Mouse (Mus musculus): ENCODE results near the gene BC051142. TPM values are rescaled to one million over a fixed set of nuclear protein-coding genes. Genes with fewer than 3 reads are reported as not detected.
A peak's percentile ranks its signal among the peaks of the same experiment; 100 is the strongest.

The BC051142 gene
- polyA plus RNA-seq, 1 experiment from 2014 or later = 3.9 TPM

DNA sequence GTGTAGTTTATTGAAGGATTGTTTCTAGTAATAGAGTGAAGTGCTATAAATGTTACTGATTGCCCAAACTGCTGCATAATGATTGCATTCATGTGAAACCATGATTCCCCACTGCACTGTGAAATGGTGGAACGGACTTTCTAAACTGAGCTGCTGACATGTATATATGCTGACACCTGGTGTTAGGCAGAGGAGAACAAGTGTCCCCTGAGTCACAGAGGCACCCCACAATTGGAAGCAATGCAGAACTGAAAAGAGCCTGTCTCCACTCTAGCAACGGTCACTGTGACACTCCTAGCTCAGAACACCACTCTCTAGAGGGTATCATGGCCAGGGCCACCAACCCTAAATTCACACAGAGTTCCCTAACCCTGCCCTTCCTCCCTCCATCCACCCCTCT lies 19.9 kb upstream of the BC051142 start:
- no peaks in the 10 kb centered on the region for H3K4me1 ChIP-seq
- no peak overlapping the region for H3K27ac ChIP-seq (replicated peaks)
- H3K36me3 ChIP-seq = no peaks in the 10 kb centered on the region
- H3K4me2 ChIP-seq (replicated peaks) = no peak overlapping the region
- no peaks in the 10 kb centered on the region for H3K27me3 ChIP-seq
- no peak overlapping the region for H3K4me3 ChIP-seq
- WGBS = 79% methylated on average over 2 of the region's 2 CpGs
- H3K9me3 ChIP-seq = no peaks in the 10 kb centered on the region
- no peak overlapping the region for H3K9ac ChIP-seq (replicated peaks)
- no peak for ATAC-seq (ENCODE audit: low FRiP score, low read depth)

- WGBS = 78% methylated on average over 7 of the region's 7 CpGs
- no peak for ATAC-seq (ENCODE audit: low FRiP score, low read depth)
- H3K9ac ChIP-seq (replicated peaks) = no peak overlapping the region
Measured at GRCm38 (mm10) chr17:34379451-34379850, 19.2 kb upstream of the BC051142 start.

GRCm38 (mm10) chr17:34381876-34382275 lies 16.7 kb upstream of the BC051142 start:
- no peak overlapping the region for H3K4me2 ChIP-seq (replicated peaks)
- no peak overlapping the region for H3K9ac ChIP-seq (replicated peaks)
- ATAC-seq (ENCODE audit: low FRiP score, low read depth) = no peak
- H3K9me3 ChIP-seq = no peaks in the 10 kb centered on the region
- H3K27ac ChIP-seq (replicated peaks) = no peak overlapping the region
- no peaks in the 10 kb centered on the region for H3K36me3 ChIP-seq
- H3K4me3 ChIP-seq = no peak overlapping the region
- 75% methylated on average over 11 of the region's 11 CpGs for WGBS
- H3K4me1 ChIP-seq = no peaks in the 10 kb centered on the region
- H3K27me3 ChIP-seq = no peaks in the 10 kb centered on the region

More at GRCm38 (mm10) chr17:34379451-34379850, 19.2 kb upstream of the BC051142 start:
- Histone ChIP-seq H3K36me3 (no peaks in the 10 kb centered on the region), H3K27me3 (no peaks in the 10 kb centered on the region), H3K4me2 (replicated peaks) (no peak overlapping the region), H3K4me3 (no peak overlapping the region), H3K4me1 (no peaks in the 10 kb centered on the region), H3K27ac (replicated peaks) (no peak overlapping the region), H3K9me3 (no peaks in the 10 kb centered on the region)

GRCm38 (mm10) chr17:34383212-34383611 lies 15.4 kb upstream of the BC051142 start:
- H3K9me3 ChIP-seq = no peaks in the 10 kb centered on the region
- 76% methylated on average over 7 of the region's 7 CpGs for WGBS
- H3K27ac ChIP-seq (replicated peaks) = no peak overlapping the region
- H3K9ac ChIP-seq (replicated peaks) = no peak overlapping the region
- H3K4me3 ChIP-seq = no peak overlapping the region
- H3K36me3 ChIP-seq = no peaks in the 10 kb centered on the region
- ATAC-seq (ENCODE audit: low FRiP score, low read depth) = no peak
- H3K4me2 ChIP-seq (replicated peaks) = no peak overlapping the region
- H3K27me3 ChIP-seq = no peaks in the 10 kb centered on the region
- no peaks in the 10 kb centered on the region for H3K4me1 ChIP-seq

DNA sequence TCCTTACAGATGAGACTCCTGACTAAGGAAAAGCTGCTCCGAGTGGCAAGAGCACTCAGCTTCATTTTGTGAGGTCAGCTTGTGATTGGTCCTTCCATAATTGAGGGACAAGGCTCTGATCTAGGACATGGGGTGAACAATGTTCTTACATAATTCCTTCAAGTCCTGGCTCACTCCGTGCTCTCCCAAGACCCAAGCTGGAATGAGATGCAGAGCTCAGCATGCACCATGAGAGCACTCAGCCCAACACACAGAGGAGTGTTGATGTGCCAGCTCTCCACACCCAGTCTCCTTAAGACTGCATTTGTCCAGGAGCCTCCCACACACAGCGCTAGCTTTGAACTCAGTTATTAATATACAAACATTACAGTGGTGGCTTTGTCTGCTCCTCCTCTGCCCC lies 13.9 kb upstream of the BC051142 start:
- no peaks in the 10 kb centered on the region for H3K36me3 ChIP-seq
- no peak overlapping the region for H3K9ac ChIP-seq (replicated peaks)
- H3K4me3 ChIP-seq = no peak overlapping the region
- H3K27me3 ChIP-seq = peaks cover 4% of the 10 kb centered on the region; the same call in 1 of the 2 replicates
- H3K27ac ChIP-seq (replicated peaks) = no peak overlapping the region
- H3K4me2 ChIP-seq (replicated peaks) = no peak overlapping the region
- WGBS = 75% methylated on average over 3 of the region's 3 CpGs
- no peaks in the 10 kb centered on the region for H3K4me1 ChIP-seq
- no peak for ATAC-seq (ENCODE audit: low FRiP score, low read depth)
- no peaks in the 10 kb centered on the region for H3K9me3 ChIP-seq

GRCm38 (mm10) chr17:34386656-34387055 lies 12.0 kb upstream of the BC051142 start:
- no peak overlapping the region for H3K27ac ChIP-seq (replicated peaks)
- WGBS = 80% methylated on average over 2 of the region's 2 CpGs
- peaks cover 16% of the 10 kb centered on the region for H3K27me3 ChIP-seq
- no peak for ATAC-seq (ENCODE audit: low FRiP score, low read depth)
- no peaks in the 10 kb centered on the region for H3K9me3 ChIP-seq
- no peak overlapping the region for H3K9ac ChIP-seq (replicated peaks)
- no peak overlapping the region for H3K4me3 ChIP-seq
- H3K36me3 ChIP-seq = no peaks in the 10 kb centered on the region
- no peaks in the 10 kb centered on the region for H3K4me1 ChIP-seq
- no peak overlapping the region for H3K4me2 ChIP-seq (replicated peaks)

DNA sequence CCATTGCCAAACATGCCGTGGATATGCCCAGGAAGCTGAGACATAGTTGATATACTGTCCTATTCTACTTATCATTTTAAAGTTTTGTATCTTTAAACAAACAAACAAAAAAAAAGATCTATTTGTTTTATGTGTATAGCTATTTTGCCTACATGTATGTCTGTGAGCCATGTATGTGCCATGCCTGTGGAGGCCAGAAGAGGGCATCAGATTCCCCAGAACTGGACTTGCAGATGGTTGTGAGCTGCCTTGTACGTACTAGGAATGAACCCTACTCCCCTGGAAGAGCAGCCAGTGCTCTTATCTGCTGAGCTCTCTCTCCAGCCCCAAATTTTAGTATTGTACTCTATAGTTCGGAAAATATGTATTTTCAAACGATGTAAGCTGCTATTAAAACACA lies 10.1 kb upstream of the BC051142 start:
- no peak overlapping the region for H3K9ac ChIP-seq (replicated peaks)
- no peaks in the 10 kb centered on the region for H3K9me3 ChIP-seq
- no peak overlapping the region for H3K4me2 ChIP-seq (replicated peaks)
- no peak overlapping the region for H3K4me3 ChIP-seq
- no peak for ATAC-seq (ENCODE audit: low FRiP score, low read depth)
- H3K36me3 ChIP-seq = no peaks in the 10 kb centered on the region
- WGBS = 37% methylated on average over 4 of the region's 4 CpGs
- H3K27me3 ChIP-seq = peaks cover 23% of the 10 kb centered on the region
- H3K27ac ChIP-seq (replicated peaks) = no peak overlapping the region
- H3K4me1 ChIP-seq = no peaks in the 10 kb centered on the region

DNA sequence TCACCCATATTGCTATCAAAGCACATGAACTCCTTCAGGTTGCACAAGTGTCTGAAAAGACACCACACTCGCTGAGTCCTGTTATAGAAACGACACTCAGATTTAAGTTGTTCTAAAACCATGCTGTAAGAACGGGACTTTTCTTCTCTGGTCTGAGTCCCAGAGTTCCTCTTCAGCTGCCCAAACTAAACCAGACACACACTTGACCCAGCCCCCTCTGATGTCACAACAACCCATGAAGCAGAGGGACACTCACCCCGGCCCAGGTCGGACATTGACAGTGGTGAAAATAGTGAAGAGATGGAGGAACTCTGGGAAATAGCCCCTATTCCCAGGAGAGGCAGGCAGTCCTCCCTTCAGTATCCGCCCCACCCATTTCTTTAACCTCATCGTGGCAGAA lies 7.1 kb upstream of the BC051142 start:
- Histone ChIP-seq H3K27me3 (peaks cover 23% of the 10 kb centered on the region), H3K4me3 (no peak overlapping the region), H3K36me3 (no peaks in the 10 kb centered on the region), H3K4me1 (no peaks in the 10 kb centered on the region), H3K4me2 (replicated peaks) (no peak overlapping the region), H3K9me3 (no peaks in the 10 kb centered on the region), H3K27ac (replicated peaks) (no peak overlapping the region), H3K9ac (replicated peaks) (no peak overlapping the region)
- ATAC-seq (ENCODE audit: low FRiP score, low read depth) = no peak
- 77% methylated on average over 7 of the region's 7 CpGs for WGBS

GRCm38 (mm10) chr17:34392321-34392720 lies 6.3 kb upstream of the BC051142 start:
- peak overlapping the region; percentile 64 for H3K4me2 ChIP-seq (replicated peaks)
- no peaks in the 10 kb centered on the region for H3K9me3 ChIP-seq
- peaks cover 23% of the 10 kb centered on the region for H3K27me3 ChIP-seq
- no peaks in the 10 kb centered on the region for H3K4me1 ChIP-seq
- 0 out of 2 replicates have a peak, but pooled peaks have one; percentile 38 for ATAC-seq (ENCODE audit: low FRiP score, low read depth)
- H3K9ac ChIP-seq (replicated peaks) = peak overlapping the region; percentile 50
- no peak overlapping the region for H3K27ac ChIP-seq (replicated peaks)
- no peaks in the 10 kb centered on the region for H3K36me3 ChIP-seq
- H3K4me3 ChIP-seq = peak overlapping the region; percentile 42
- WGBS = 2% methylated on average over 24 of the region's 24 CpGs

DNA sequence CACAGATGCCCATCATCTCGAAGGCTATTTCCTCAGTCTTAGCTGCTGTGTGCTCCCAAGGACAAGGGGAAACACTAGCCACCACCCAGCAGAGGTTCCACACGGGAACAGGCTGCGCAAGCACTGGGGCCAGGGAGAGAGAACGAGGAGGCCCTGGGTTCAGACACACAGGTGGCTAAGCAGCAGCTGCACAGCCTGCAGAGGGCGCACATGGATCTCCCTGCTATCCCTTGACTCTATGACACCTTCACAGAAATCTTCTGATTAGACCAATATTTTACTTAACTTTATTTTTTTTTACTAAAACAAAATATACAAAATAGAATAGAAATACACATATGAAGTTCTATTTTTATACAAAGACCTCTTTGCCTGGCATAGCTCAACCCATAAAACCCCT lies 1.3 kb upstream of the BC051142 start:
- WGBS = 62% methylated on average over 5 of the region's 5 CpGs
- H3K27me3 ChIP-seq = peaks cover 3% of the 10 kb centered on the region; the same call in 1 of the 2 replicates

GRCm38 (mm10) chr17:34398058-34398710 lies 436 bp upstream of the BC051142 start:
- peaks cover under 1% of the 10 kb centered on the region; the same call in 1 of the 2 replicates for H3K27me3 ChIP-seq
- H3K27ac ChIP-seq (replicated peaks) = peak overlapping the region; percentile 98
- H3K4me1 ChIP-seq = peaks cover 4% of the 10 kb centered on the region; the same call in 1 of the 2 replicates
- peak; percentile 76 for ATAC-seq (ENCODE audit: low FRiP score, low read depth)
- no peak overlapping the region for H3K9ac ChIP-seq (replicated peaks)
- 16% methylated on average over 9 of the region's 9 CpGs for WGBS
- no peaks in the 10 kb centered on the region for H3K9me3 ChIP-seq
- peak overlapping the region; percentile 62 for H3K4me2 ChIP-seq (replicated peaks)
- no peaks in the 10 kb centered on the region for H3K36me3 ChIP-seq
- H3K4me3 ChIP-seq = peak overlapping the region; percentile 61

More for the DNA sequence above, 1.3 kb upstream of the BC051142 start:
- Histone ChIP-seq H3K9me3 (no peaks in the 10 kb centered on the region), H3K36me3 (no peaks in the 10 kb centered on the region), H3K27ac (replicated peaks) (no peak overlapping the region), H3K9ac (replicated peaks) (no peak overlapping the region), H3K4me2 (replicated peaks) (no peak overlapping the region), H3K4me3 (no peak overlapping the region), H3K4me1 (peaks cover 4% of the 10 kb centered on the region; the same call in 1 of the 2 replicates)
- no peak for ATAC-seq (ENCODE audit: low FRiP score, low read depth)

DNA sequence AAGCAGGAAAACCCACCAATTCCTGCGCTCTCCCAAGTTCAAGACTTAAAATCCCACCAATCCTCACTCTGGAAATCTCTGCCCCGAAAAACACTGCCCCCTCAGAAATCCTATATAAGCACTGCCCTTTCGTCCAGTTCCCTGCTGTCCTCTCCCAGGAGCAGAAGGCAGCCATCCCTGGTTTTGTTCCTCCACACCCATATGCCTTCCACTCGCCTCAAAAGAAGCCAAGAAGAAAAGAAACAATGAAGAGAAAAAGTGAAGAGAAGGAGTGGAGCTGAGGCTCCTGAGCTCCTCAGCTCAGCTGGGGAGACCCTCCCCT lies 735 bp downstream of the BC051142 start:
- Histone ChIP-seq H3K4me2 (replicated peaks) (peak overlapping the region; percentile 62), H3K4me1 (peaks cover 4% of the 10 kb centered on the region; the same call in 1 of the 2 replicates), H3K9me3 (no peaks in the 10 kb centered on the region), H3K27me3 (no peaks in the 10 kb centered on the region), H3K9ac (replicated peaks) (peak overlapping the region; percentile 76), H3K27ac (replicated peaks) (peak overlapping the region; percentile 98), H3K36me3 (no peaks in the 10 kb centered on the region), H3K4me3 (peak overlapping the region; percentile 61)
- 28% methylated on average over 4 of the region's 4 CpGs for WGBS
- no peak for ATAC-seq (ENCODE audit: low FRiP score, low read depth)

DNA sequence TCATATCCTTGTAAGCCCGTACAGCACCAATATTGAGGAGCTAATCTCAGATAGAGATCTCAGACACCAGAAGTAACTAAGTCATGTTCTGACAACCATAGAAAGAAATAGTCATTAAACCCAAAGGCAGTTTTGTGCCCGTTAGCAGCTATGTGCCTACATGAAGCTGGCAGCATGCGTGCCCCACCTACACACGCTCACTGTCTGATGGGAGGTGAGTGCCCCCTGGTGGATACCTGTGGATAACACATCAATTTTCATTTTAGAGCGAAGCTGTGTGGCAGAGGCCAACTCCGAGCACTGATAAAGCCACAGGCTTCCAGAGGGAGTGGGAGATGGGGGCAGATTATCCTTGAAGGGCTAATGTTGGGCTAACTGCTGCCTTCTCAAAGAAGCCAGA lies 12.5 kb downstream of the BC051142 start:
- 25% methylated on average over 6 of the region's 6 CpGs for WGBS
- no peaks in the 10 kb centered on the region for H3K27me3 ChIP-seq
- H3K4me2 ChIP-seq (replicated peaks) = no peak overlapping the region
- H3K27ac ChIP-seq (replicated peaks) = no peak overlapping the region
- no peaks in the 10 kb centered on the region for H3K9me3 ChIP-seq
- H3K9ac ChIP-seq (replicated peaks) = no peak overlapping the region
- no peak overlapping the region for H3K4me3 ChIP-seq
- no peaks in the 10 kb centered on the region for H3K4me1 ChIP-seq
- H3K36me3 ChIP-seq = no peaks in the 10 kb centered on the region
- no peak for ATAC-seq (ENCODE audit: low FRiP score, low read depth)
